Mouse (Mus musculus): Measurements from ENCODE around the gene Znhit2. TPM values are rescaled to one million over a fixed set of nuclear protein-coding genes. Genes with fewer than 3 reads are reported as not detected.
A peak's percentile ranks its signal among the peaks of the same experiment; 100 is the strongest.

Znhit2 gene
- total RNA-seq (2014; rRNA removed) (53.3 and 59.1 TPM in 2 replicates), polyA plus RNA-seq (2015; fragmentation: Nextera tagmentation; extraction: Ambion mirVana) (40.4 and 41.0 TPM in 2 replicates)

DNA sequence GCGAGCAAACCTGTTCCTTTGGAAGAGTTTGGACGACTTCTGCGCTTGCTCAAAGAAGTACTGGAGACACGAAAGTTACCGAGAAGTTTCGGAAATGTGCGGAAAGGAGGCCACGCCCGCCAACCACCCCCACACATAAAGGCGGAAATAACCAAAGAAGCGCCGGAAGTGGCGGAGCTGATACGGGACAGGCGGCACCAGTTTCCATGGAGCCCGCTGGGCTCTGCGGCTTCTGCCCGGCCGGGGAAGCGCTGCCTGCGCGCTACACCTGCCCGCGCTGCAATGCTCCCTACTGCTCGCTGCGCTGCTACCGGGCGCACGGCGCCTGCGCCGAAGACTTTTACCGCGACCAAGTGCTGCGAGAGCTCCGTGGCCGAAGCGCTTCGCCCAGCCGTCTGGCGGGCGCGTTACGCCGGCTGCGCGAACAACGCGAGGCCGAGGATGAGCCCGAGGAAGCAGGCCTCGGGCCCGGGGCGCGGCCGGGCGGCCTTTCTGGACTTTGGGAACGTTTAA lies at the start of gene Znhit2:
Znhit2 (plus strand) TSS at position 172 of the 513 bp plus-strand sequence.
- peak within 1 kb of the TSS; percentile 93 for H3K9ac ChIP-seq (replicated peaks; ENCODE audit: low read length, poor library complexity, severe bottlenecking)
- H3K9me3 ChIP-seq (ENCODE audit: low read length) = no peaks in the 10 kb centered on the region
- peaks cover 14% of the 10 kb centered on the region for H3K4me1 ChIP-seq (ENCODE audit: insufficient read depth, low read length)
- no peaks in the 10 kb centered on the region for H3K36me3 ChIP-seq (ENCODE audit: insufficient read depth, low read length)
- DNase-seq (ENCODE audit: low spot score) = peak; percentile 96
- under 1% methylated on average over 58 of the region's 58 CpGs for WGBS
- H3K4me3 ChIP-seq (ENCODE audit: low read depth, low read length) = peak within 1 kb of the TSS; percentile 89
- peak; percentile 79 for ATAC-seq (ENCODE audit: low FRiP score)
- no peaks in the 10 kb centered on the region for H3K27me3 ChIP-seq (ENCODE audit: insufficient read depth, low read length)
- TF ChIP-seq CTCF (IDR thresholded peaks at IDR 0.05) = peak; percentile 41
- H3K27ac ChIP-seq (ENCODE audit: low read depth, low read length) = peak within 1 kb of the TSS; percentile 92
- peak within 1 kb of the TSS; percentile 98 for H3K4me2 ChIP-seq (ENCODE audit: low read depth, low read length, poor library complexity, severe bottlenecking)

DNA sequence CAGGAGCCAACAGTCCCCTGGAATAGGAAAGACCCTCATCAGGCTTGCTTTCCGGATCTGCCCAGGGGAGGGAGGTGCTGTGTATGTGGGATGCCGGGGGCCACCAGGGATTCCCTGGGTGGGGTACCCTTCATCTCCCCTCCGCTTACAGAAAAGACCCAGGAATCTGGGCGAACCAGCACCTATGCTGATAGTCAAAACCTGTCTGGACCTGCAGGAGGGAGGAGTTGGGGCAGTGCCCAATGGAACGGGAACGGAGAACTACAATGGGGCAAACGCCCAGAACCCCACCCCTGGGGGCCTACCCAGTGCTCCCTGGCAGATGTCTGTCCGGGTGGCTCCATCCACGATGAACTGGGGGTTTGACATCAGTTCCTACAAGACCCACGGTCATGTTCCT lies 47.3 kb upstream of the Znhit2 start:
- no peak overlapping the region for H3K4me3 ChIP-seq (ENCODE audit: low read depth, low read length)
- no peak for TF ChIP-seq CTCF (IDR thresholded peaks at IDR 0.05)
- ATAC-seq (ENCODE audit: low FRiP score) (no peak), DNase-seq (ENCODE audit: low spot score) (no peak)
- peaks cover 5% of the 10 kb centered on the region; the same call in 1 of the 2 replicates for H3K27me3 ChIP-seq (ENCODE audit: insufficient read depth, low read length)
- H3K4me1 ChIP-seq (ENCODE audit: insufficient read depth, low read length) = 0 out of 2 replicates have a peak, but pooled peaks cover 7% of the 10 kb centered on the region
- H3K9me3 ChIP-seq (ENCODE audit: low read length) = no peaks in the 10 kb centered on the region
- no peaks in the 10 kb centered on the region for H3K36me3 ChIP-seq (ENCODE audit: insufficient read depth, low read length)
- H3K27ac ChIP-seq (ENCODE audit: low read depth, low read length) = no peak overlapping the region
- WGBS = 90% methylated on average over 10 of the region's 10 CpGs
- no peak overlapping the region for H3K9ac ChIP-seq (replicated peaks; ENCODE audit: low read length, poor library complexity, severe bottlenecking)
- no peak overlapping the region for H3K4me2 ChIP-seq (ENCODE audit: low read depth, low read length, poor library complexity, severe bottlenecking)

DNA sequence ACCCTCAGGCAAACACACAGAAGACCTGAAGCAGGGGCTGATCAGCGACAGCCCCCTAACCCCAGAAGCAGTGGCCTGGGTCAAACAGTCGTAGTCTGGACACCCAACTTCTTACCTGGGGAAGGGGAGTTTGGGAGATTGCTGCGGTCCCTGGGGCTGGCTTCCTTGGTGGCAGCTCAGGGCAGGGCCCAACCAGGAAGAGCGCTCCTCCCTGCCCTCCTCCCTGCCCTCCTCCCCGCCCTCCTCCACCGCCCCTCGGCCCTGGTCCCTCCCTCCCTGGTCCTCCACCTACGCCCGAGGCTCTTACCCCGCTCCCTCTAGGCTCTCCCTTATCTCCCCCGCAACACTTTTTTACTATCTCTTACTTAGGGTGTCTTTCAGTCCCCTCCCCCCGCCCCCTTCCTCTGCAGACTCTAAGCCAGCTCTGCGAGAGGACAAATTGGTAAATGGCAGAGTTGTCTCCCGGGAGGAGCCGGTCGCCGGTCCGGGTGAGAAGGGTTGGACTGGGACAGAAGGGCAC lies 45.9 kb upstream of the Znhit2 start:
- peak overlapping the region; percentile 88 for H3K4me2 ChIP-seq (ENCODE audit: low read depth, low read length, poor library complexity, severe bottlenecking)
- H3K36me3 ChIP-seq (ENCODE audit: insufficient read depth, low read length) = no peaks in the 10 kb centered on the region
- no peak for TF ChIP-seq CTCF (IDR thresholded peaks at IDR 0.05)
- peak overlapping the region; percentile 49 for H3K4me3 ChIP-seq (ENCODE audit: low read depth, low read length)
- ATAC-seq (ENCODE audit: low FRiP score) = peak; percentile 57
- 0 out of 2 replicates have a peak, but pooled peaks cover 7% of the 10 kb centered on the region for H3K4me1 ChIP-seq (ENCODE audit: insufficient read depth, low read length)
- H3K27me3 ChIP-seq (ENCODE audit: insufficient read depth, low read length) = peaks cover 5% of the 10 kb centered on the region; the same call in 1 of the 2 replicates
- no peak for DNase-seq (ENCODE audit: low spot score)
- 3% methylated on average over 14 of the region's 18 CpGs for WGBS
- H3K9ac ChIP-seq (replicated peaks; ENCODE audit: low read length, poor library complexity, severe bottlenecking) = peak overlapping the region; percentile 68
- no peak overlapping the region for H3K27ac ChIP-seq (ENCODE audit: low read depth, low read length)
- H3K9me3 ChIP-seq (ENCODE audit: low read length) = no peaks in the 10 kb centered on the region

DNA sequence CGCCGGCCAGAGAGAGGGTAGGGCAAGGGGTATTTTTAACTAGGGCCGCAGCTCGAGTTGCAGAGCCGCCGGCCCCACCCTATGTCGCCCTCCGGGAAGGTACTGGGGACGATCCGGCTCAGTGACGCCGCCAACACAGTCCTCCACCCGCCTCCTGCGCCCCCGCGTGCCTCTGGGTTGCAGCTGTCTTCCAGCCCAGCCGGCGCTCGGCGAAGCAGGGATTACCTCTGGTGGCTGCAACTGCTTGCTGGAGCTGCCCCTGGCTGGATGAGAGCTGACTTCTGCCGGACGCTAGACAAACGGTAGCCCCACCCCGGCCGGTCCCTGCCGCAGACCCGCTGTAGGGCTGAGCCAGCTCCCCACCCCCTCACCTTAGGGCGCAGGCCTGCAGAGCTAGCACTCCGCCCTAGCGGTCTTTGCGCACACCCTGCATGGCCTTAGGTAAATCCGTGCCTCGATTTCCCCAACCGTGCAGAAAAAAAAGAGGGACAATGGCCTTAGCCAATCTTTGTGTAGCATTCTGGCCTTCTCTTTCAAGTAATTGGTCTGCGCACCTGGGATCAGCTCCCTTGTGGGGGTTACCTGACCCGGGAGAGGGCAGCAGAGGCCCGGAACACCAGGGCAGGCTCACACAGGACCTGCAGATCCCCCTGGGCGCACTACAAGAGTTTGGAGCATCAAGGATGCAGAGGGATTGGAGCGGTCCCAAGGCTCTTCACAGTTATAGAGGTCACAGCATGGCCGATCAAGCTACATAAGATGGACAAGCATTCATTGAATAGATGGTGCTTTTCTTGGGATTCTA lies 45.3 kb upstream of the Znhit2 start, which contains the start of gene Capn1:
Capn1 (minus strand) TSS at position 387 of the 805 bp plus-strand sequence.
- H3K9me3 ChIP-seq (ENCODE audit: low read length) = no peaks in the 10 kb centered on the region
- H3K4me1 ChIP-seq (ENCODE audit: insufficient read depth, low read length) = 0 out of 2 replicates have a peak, but pooled peaks cover 7% of the 10 kb centered on the region
- peak; percentile 34 for TF ChIP-seq CTCF (IDR thresholded peaks at IDR 0.05)
- WGBS = 4% methylated on average over 32 of the region's 40 CpGs
- DNase-seq (ENCODE audit: low spot score) (peak; percentile 60), ATAC-seq (ENCODE audit: low FRiP score) (peak; percentile 71)
- H3K9ac ChIP-seq (replicated peaks; ENCODE audit: low read length, poor library complexity, severe bottlenecking) = peak within 1 kb of the TSS; percentile 68
- H3K4me3 ChIP-seq (ENCODE audit: low read depth, low read length) = peak within 1 kb of the TSS; percentile 49
- H3K4me2 ChIP-seq (ENCODE audit: low read depth, low read length, poor library complexity, severe bottlenecking) = peak within 1 kb of the TSS; percentile 88
- peaks cover 5% of the 10 kb centered on the region; the same call in 1 of the 2 replicates for H3K27me3 ChIP-seq (ENCODE audit: insufficient read depth, low read length)
- H3K27ac ChIP-seq (ENCODE audit: low read depth, low read length) = no peak within 1 kb of the TSS
- H3K36me3 ChIP-seq (ENCODE audit: insufficient read depth, low read length) = no peaks in the 10 kb centered on the region

DNA sequence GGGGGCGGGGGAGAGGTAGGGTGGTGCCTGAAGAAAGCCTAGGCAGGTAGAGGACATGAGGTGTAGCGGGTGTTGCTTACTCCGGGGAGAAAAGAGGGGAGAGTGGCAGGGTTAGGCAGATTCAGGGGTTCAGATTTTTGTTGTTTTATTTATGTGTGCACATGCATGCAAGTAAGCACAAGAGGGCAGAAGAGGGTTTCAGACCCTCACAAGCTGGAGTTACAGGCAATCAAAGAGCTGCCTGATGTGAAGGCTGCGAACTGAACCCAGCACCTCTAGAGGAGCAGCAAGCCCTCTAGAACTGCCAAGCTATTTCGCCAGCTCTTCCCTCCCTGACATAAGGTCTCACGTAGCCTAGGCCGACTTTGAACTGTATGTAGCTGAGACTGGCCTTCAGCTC lies 44.5 kb upstream of the Znhit2 start:
- Histone ChIP-seq H3K4me3 (ENCODE audit: low read depth, low read length) (no peak overlapping the region), H3K27ac (ENCODE audit: low read depth, low read length) (no peak overlapping the region), H3K4me2 (ENCODE audit: low read depth, low read length, poor library complexity, severe bottlenecking) (peak overlapping the region; percentile 88; the same call in 1 of the 2 replicates), H3K4me1 (ENCODE audit: insufficient read depth, low read length) (0 out of 2 replicates have a peak, but pooled peaks cover 7% of the 10 kb centered on the region), H3K9ac (replicated peaks; ENCODE audit: low read length, poor library complexity, severe bottlenecking) (no peak overlapping the region), H3K27me3 (ENCODE audit: insufficient read depth, low read length) (peaks cover 5% of the 10 kb centered on the region; the same call in 1 of the 2 replicates), H3K9me3 (ENCODE audit: low read length) (no peaks in the 10 kb centered on the region), H3K36me3 (ENCODE audit: insufficient read depth, low read length) (no peaks in the 10 kb centered on the region)
- TF ChIP-seq CTCF (IDR thresholded peaks at IDR 0.05) = peak; percentile 55
- peak; percentile 49 for DNase-seq (ENCODE audit: low spot score)
- WGBS = 51% methylated on average over 7 of the region's 7 CpGs
- ATAC-seq (ENCODE audit: low FRiP score) = no peak
